Mouse (Mus musculus) heart, adult 11 months (tissue): ENCODE data around the gene Metrn.

Experiments used
- DNase-seq: peaks from one replicate; pipeline ENCODE4 v3.0.0; 2022

The Metrn gene

GRCm38 (mm10) chr17:25796951-25797369 is at the start of gene Metrn:
Gene Metrn, minus strand, starts transcription at chr17:25797136.
- DNase-seq, result peak; percentile 100

- peak; percentile 100 for DNase-seq
Observed at GRCm38 (mm10) chr17:25844396-25844901, 47.5 kb upstream of the Metrn start, which contains the start of gene Rhot2. Gene Rhot2, minus strand, starts transcription at chr17:25844851.

GRCm38 (mm10) chr17:25843636-25844395 is 46.9 kb upstream of the Metrn start:
- DNase-seq, result no peak

GRCm38 (mm10) chr17:25843122-25843521 is 46.2 kb upstream of the Metrn start:
- DNase-seq, result no peak

GRCm38 (mm10) chr17:25842509-25842908 is 45.6 kb upstream of the Metrn start:
- DNase-seq, result no peak

- peak; percentile 91 for DNase-seq
Observed at GRCm38 (mm10) chr17:25841117-25841880, 44.4 kb upstream of the Metrn start, which contains the start of gene Gm20683. Gene Gm20683, minus strand, starts transcription at chr17:25841763.

- peak; percentile 90 for DNase-seq
Observed at GRCm38 (mm10) chr17:25840519-25840918, 43.6 kb upstream of the Metrn start.

- DNase-seq, result peak; percentile 92
Observed at GRCm38 (mm10) chr17:25839455-25840235, 42.7 kb upstream of the Metrn start.

GRCm38 (mm10) chr17:25838904-25839303 is 42.0 kb upstream of the Metrn start:
- peak; percentile 86 for DNase-seq

- peak; percentile 89 for DNase-seq
Observed at GRCm38 (mm10) chr17:25837533-25837932, 40.6 kb upstream of the Metrn start.

GRCm38 (mm10) chr17:25837076-25837410 is 40.1 kb upstream of the Metrn start, which contains the start of gene Rhbdl1:
Gene Rhbdl1, minus strand, starts transcription at chr17:25837295.
- peak; percentile 98 for DNase-seq

GRCm38 (mm10) chr17:25836397-25837075 is 39.6 kb upstream of the Metrn start:
- DNase-seq, result peak; percentile 95

- peak; percentile 96 for DNase-seq
Observed at GRCm38 (mm10) chr17:25835816-25836215, 38.9 kb upstream of the Metrn start.

GRCm38 (mm10) chr17:25835301-25835700 is 38.4 kb upstream of the Metrn start:
- DNase-seq, result peak; percentile 96

GRCm38 (mm10) chr17:25834595-25835222 is 37.8 kb upstream of the Metrn start:
- DNase-seq, result peak; percentile 97

- DNase-seq, result peak; percentile 96
Observed at GRCm38 (mm10) chr17:25833961-25834594, 37.1 kb upstream of the Metrn start.

GRCm38 (mm10) chr17:25833291-25833663 is 36.3 kb upstream of the Metrn start, which contains the start of gene Stub1:
Gene Stub1, minus strand, starts transcription at chr17:25833404.
- peak; percentile 99 for DNase-seq

- DNase-seq, result peak; percentile 100
Observed at GRCm38 (mm10) chr17:25832436-25833290, 35.7 kb upstream of the Metrn start.

GRCm38 (mm10) chr17:25831451-25832281 is 34.7 kb upstream of the Metrn start:
- peak; percentile 96 for DNase-seq
